Mouse (Mus musculus) thymus, adult 2 months (tissue): ENCODE results near the gene Adipor2.

Experiments used
- CTCF ChIP-seq: fragments of 200-500 bp; IDR thresholded peaks from 2 replicates; pipeline ENCODE4 v1.5.1; 2012; ENCODE audit warnings: mild to moderate bottlenecking, control low read depth, low read length, moderate library complexity, borderline replicate concordance; ENCODE audit not compliant: control insufficient read depth, poor library complexity, insufficient read depth; ENCODE audit errors: extremely low read depth
- POLR2A ChIP-seq: fragments of 200-500 bp; IDR thresholded peaks from 2 replicates; pipeline ENCODE4 v1.6.1; 2012; ENCODE audit warnings: mild to moderate bottlenecking, low read length, control low read depth, moderate library complexity; ENCODE audit not compliant: control insufficient read depth, poor library complexity, insufficient read depth; ENCODE audit errors: extremely low read depth

GRCm38 (mm10) chr6:119460391-119460790, 42.9 kb upstream of the Adipor2 start:
- no peak for TF ChIP-seq CTCF
- TF ChIP-seq POLR2A = no peak
